Mouse (Mus musculus) liver, embryonic 14.5 days (tissue): ENCODE data around the gene Gm28043. TPM values are rescaled to one million over a fixed set of nuclear protein-coding genes. Genes with fewer than 3 reads are reported as not detected.

Experiments used
- ATAC-seq: fragments of 200-750 bp; cut with Nextera tagmentation; 2 replicates; pipeline ENCODE4 v1.8.0; 2017; ENCODE audit warnings: moderate number of reproducible peaks, mild to moderate bottlenecking, moderate library complexity; ENCODE audit not compliant: insufficient read depth
- DNase-seq, 3 experiments: peaks; one replicate each; pipeline ENCODE4 v3.0.0-alpha.2; 2012 to 2013; ENCODE audit warnings: low read depth in 3 of 3, low spot score in 3 of 3
- H3K27ac ChIP-seq: fragments of 300-500 bp; sonication (generic); 2 replicates; pipeline ENCODE4 v1.5.1; 2014; ENCODE audit warnings: moderate library complexity, mild to moderate bottlenecking, control low read depth, inconsistent platforms
- H3K27me3 ChIP-seq: fragments of 300-500 bp; sonication (generic); 2 replicates; pipeline ENCODE4 v1.6.1; 2014; ENCODE audit warnings: mild to moderate bottlenecking, low read length, moderate library complexity; ENCODE audit not compliant: control insufficient read depth, insufficient read depth
- H3K36me3 ChIP-seq: fragments of 300-500 bp; sonication (generic); replicated peaks from 2 replicates; pipeline ENCODE4 v1.6.1; 2014; ENCODE audit warnings: low read depth; ENCODE audit not compliant: control insufficient read depth, insufficient read depth
- H3K4me1 ChIP-seq, 2 experiments: fragments of 200-500 bp in 1 of 2; fragments of 300-500 bp in 1 of 2; sonication (generic) in 1 of 2; replicated peaks; 2 replicates each; pipeline ENCODE4 v1.6.1; 2012 to 2014; ENCODE audit warnings: antibody characterized with exemption in 1 of 2, inconsistent platforms in 1 of 2, low read length in 1 of 2; ENCODE audit not compliant: control insufficient read depth in 2 of 2, insufficient read depth in 2 of 2
- H3K4me2 ChIP-seq: fragments of 300-500 bp; sonication (generic); 2 replicates; pipeline ENCODE4 v1.6.1; 2014; ENCODE audit warnings: low read depth, mild to moderate bottlenecking, control low read depth, moderate library complexity
- H3K4me3 ChIP-seq, 2 experiments: fragments of 200-500 bp in 1 of 2; fragments of 300-500 bp in 1 of 2; sonication (generic) in 1 of 2; 2 replicates each; pipeline ENCODE4 v1.5.1; 2012 to 2014; ENCODE audit warnings: low read depth in 2 of 2, low read length in 2 of 2, mild to moderate bottlenecking in 2 of 2, control low read depth in 1 of 2, inconsistent platforms in 1 of 2, moderate library complexity in 1 of 2; ENCODE audit not compliant: insufficient read depth in 1 of 2
- H3K9ac ChIP-seq: fragments of 300-500 bp; sonication (generic); replicated peaks from 2 replicates; pipeline ENCODE4 v1.6.1; 2014; ENCODE audit warnings: mild to moderate bottlenecking, control low read depth, moderate library complexity
- H3K9me3 ChIP-seq: fragments of 300-500 bp; sonication (generic); 2 replicates; pipeline ENCODE4 v1.6.1; 2016; ENCODE audit warnings: low read length, mixed read lengths; ENCODE audit not compliant: control insufficient read depth
- CTCF ChIP-seq: IDR thresholded peaks from 2 replicates; pipeline ENCODE4 v1.5.1; 2016; ENCODE audit warnings: antibody characterized with exemption, low read depth, control low read depth
- EP300 ChIP-seq: IDR thresholded peaks from 2 replicates; pipeline ENCODE4 v1.6.1; 2016; ENCODE audit warnings: antibody characterized with exemption, low read depth
- WGBS: fragments of 180-500 bp; shearing (Covaris S2); extraction: QIAGEN DNeasy Blood & Tissue Kit; methylation state at CpG from one replicate; pipeline ENCODE4 v1.1.7; 2014; ENCODE audit not compliant: insufficient replicate concordance; 5-methylcytosine and 5-hydroxymethylcytosine counted together
- polyA plus RNA-seq, 2 experiments: library from polyadenylated mRNA; depleted of rRNA in 1 of 2; stranded (reverse) in 1 of 2; unstranded in 1 of 2; fragments of >200 nt; fragmentation: Nextera tagmentation in 1 of 2; extraction: Ambion mirVana in 1 of 2; gene quantifications; 2 replicates each; pipeline versions ENCODE4 v1.2.1 to v1.2.3; 2012 to 2014

The Gm28043 gene
- polyA plus RNA-seq, 2 experiments = 0.38 to 1.4 TPM

GRCm38 (mm10) chr17:29583569-29583968 is 31.1 kb upstream of the Gm28043 start:
- Histone ChIP-seq H3K9ac (no peak overlapping the region), H3K27ac (no peak overlapping the region), H3K9me3 (no peaks in the 10 kb centered on the region), H3K4me1 (peaks cover 0 to 13% of the 10 kb centered on the region in 2 experiments; a peak in 3 of 4 replicates), H3K4me2 (no peak overlapping the region), H3K4me3 (no peak overlapping the region), H3K27me3 (no peaks in the 10 kb centered on the region), H3K36me3 (no peaks in the 10 kb centered on the region)
- DNase-seq (peak in 2 of 3 experiments; percentile 6 to 11), ATAC-seq (peak; percentile 79; the same call in 1 of the 2 replicates)
- TF ChIP-seq EP300 = peak; percentile 58
- no peak for TF ChIP-seq CTCF
- WGBS = 17% methylated on average over 5 of the region's 5 CpGs

GRCm38 (mm10) chr17:29584306-29584705 is 30.4 kb upstream of the Gm28043 start:
- Histone ChIP-seq H3K4me1 (peaks cover 0 to 13% of the 10 kb centered on the region in 2 experiments; a peak in 3 of 4 replicates), H3K4me2 (no peak overlapping the region), H3K9me3 (no peaks in the 10 kb centered on the region), H3K27ac (no peak overlapping the region), H3K4me3 (no peak overlapping the region), H3K9ac (no peak overlapping the region), H3K36me3 (no peaks in the 10 kb centered on the region), H3K27me3 (no peaks in the 10 kb centered on the region)
- 42% methylated on average over 5 of the region's 5 CpGs for WGBS
- no peak for TF ChIP-seq CTCF
- TF ChIP-seq EP300 = no peak
- DNase-seq = no peak
- ATAC-seq = no peak

GRCm38 (mm10) chr17:29584737-29585136 is 29.9 kb upstream of the Gm28043 start:
- Histone ChIP-seq H3K4me3 (no peak overlapping the region), H3K4me1 (peaks cover 0 to 13% of the 10 kb centered on the region in 2 experiments; a peak in 3 of 4 replicates), H3K9me3 (no peaks in the 10 kb centered on the region), H3K9ac (no peak overlapping the region), H3K4me2 (no peak overlapping the region), H3K27me3 (no peaks in the 10 kb centered on the region), H3K27ac (no peak overlapping the region), H3K36me3 (no peaks in the 10 kb centered on the region)
- no peak for ATAC-seq
- 75% methylated on average over 3 of the region's 3 CpGs for WGBS
- TF ChIP-seq EP300 (no peak), CTCF (no peak)
- no peak for DNase-seq

GRCm38 (mm10) chr17:29585446-29585845 is 29.2 kb upstream of the Gm28043 start:
- no peaks in the 10 kb centered on the region for H3K9me3 ChIP-seq
- H3K27me3 ChIP-seq = no peaks in the 10 kb centered on the region
- TF ChIP-seq EP300 (no peak), CTCF (no peak)
- H3K27ac ChIP-seq = no peak overlapping the region
- DNase-seq (no peak), ATAC-seq (no peak)
- no peak overlapping the region for H3K4me2 ChIP-seq
- H3K36me3 ChIP-seq = no peaks in the 10 kb centered on the region
- H3K4me3 ChIP-seq = no peak overlapping the region
- H3K9ac ChIP-seq = no peak overlapping the region
- H3K4me1 ChIP-seq = peaks cover 0 to 12% of the 10 kb centered on the region in 2 experiments; a peak in 3 of 4 replicates
- WGBS = 45% methylated on average over 6 of the region's 6 CpGs

GRCm38 (mm10) chr17:29586921-29587320 is 27.8 kb upstream of the Gm28043 start:
- DNase-seq = no peak
- peaks cover 0 to 11% of the 10 kb centered on the region in 2 experiments; a peak in 3 of 4 replicates for H3K4me1 ChIP-seq
- TF ChIP-seq EP300 = no peak
- no peak for TF ChIP-seq CTCF
- H3K27ac ChIP-seq = no peak overlapping the region
- H3K27me3 ChIP-seq = no peaks in the 10 kb centered on the region
- no peak overlapping the region for H3K4me2 ChIP-seq
- H3K9ac ChIP-seq = no peak overlapping the region
- ATAC-seq = no peak
- no peaks in the 10 kb centered on the region for H3K9me3 ChIP-seq
- H3K36me3 ChIP-seq = no peaks in the 10 kb centered on the region
- 80% methylated on average over 9 of the region's 9 CpGs for whole genome bisulfite sequencing
- no peak overlapping the region for H3K4me3 ChIP-seq
